Mouse (Mus musculus): ENCODE data around the gene Olfr799.

DNA sequence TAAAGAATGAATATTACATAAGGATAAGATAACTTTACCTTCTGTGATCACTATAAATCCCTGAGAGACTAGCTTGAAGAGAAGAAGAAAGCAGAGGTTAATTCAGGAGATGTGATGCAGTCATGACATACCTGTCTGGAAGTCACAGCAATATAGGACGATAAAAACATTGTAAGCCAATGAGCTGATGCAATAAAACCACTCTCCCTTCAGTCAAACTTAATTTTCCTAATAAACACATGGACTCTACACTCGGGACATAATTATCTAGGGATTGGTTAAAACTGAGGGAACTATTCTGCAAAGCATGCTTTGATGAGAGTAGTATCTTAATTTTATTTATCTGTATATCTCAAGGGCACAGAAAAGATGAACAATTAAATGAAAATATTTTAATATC lies 56.9 kb downstream of the Olfr799 start, which contains the start of gene Olfr803:
- TF ChIP-seq POLR2A (IDR thresholded peaks at IDR 0.05; ENCODE audit: extremely low read depth, insufficient read depth, low read length) (no peak), CTCF (IDR thresholded peaks at IDR 0.05; ENCODE audit: low read depth, low read length) (no peak)

Data from liver, adult 2 months (tissue).